Mouse (Mus musculus): ENCODE measurements around the gene Calcb.
"Not testable (repeated sequence)": the region's sequence is repeated elsewhere in the genome, so short reads cannot be mapped to it uniquely, and the experiment has no call there.

GRCm38 (mm10) chr7:114731700-114732099, 13.3 kb downstream of the Calcb start:
- peak; percentile 56 for TF ChIP-seq CTCF (IDR thresholded peaks at IDR 0.05; ENCODE audit: low read depth)
- TF ChIP-seq EP300 (IDR thresholded peaks at IDR 0.05; ENCODE audit: low read depth): not testable (repeated sequence)
